Mouse (Mus musculus): ENCODE measurements around the gene Hspg2. TPM values are rescaled to one million over a fixed set of nuclear protein-coding genes. Genes with fewer than 3 reads are reported as not detected.

Hspg2 gene
- 2.0 to 2.4 TPM (median 2.1 TPM) in 4 replicates for total RNA-seq (2023)

DNA sequence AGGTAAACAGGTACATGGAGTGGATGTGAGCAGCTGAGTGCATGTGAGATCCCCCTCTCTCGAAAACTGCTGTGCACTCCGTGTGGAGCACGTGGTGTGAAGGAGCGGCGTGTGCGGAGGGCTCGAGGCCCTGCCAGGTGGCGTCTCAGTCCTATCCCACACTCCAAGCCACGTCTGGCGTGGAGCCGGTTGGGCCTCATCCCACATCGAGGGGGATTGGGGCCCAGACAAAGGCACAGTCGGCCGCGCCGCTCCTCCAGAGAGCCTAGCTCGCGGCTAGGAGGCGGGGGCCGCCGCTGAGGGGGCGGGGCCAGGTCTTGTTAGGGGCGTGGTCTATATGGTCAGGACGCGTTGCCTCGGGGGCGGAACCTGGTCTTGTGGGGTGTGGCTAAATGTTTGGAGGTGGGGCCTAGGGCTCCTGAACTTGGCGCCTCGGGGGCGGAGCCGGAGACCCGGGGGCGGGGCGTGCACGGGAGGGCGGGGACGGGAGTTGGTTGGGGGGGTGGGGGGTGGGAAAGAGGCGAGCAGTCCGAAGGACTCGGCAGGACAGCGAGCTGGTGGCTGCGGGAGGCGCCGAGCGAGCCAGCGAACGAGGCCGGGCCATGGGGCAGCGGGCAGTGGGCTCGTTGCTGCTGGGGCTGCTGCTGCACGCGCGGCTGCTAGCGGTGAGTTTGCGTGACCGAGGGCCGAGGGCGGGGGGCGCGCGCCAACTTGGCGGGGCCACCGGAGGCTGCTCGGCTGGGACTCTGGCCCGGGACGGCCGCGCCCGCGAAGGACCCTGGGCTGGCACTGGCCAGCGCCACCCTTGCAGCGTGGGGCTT, at the start of gene Hspg2:
Hspg2 (plus strand) TSS at position 510 of the 821 bp plus-strand sequence.

GRCm38 (mm10) chr4:137430502-137430901, 38.1 kb upstream of the Hspg2 start, which contains the start of gene Cela3b:
Cela3b (minus strand) TSS chr4:137430540.

GRCm38 (mm10) chr4:137453234-137453767, 15.3 kb upstream of the Hspg2 start, which contains the start of gene 1700013G24Rik:
1700013G24Rik (plus strand) TSS chr4:137453284.

DNA sequence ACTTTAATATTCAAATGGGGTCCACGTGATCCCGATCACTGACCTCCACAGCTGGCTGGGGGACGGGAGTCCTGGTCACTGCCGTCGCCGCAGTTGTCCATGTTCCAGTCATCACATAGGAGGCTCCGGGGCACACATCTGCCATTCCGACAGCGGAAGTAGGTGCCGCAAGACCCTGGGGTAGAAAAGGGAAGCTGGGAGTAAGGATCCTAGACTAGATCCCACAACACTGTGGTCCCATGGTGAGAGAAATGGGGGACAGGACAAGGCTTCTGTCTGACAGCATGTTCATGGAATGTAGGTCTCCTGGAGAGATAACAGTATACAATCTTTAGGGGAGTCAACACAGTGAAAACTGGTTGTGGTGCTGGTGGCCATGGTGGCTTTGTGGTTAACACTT, 105.9 kb downstream of the Hspg2 start, which contains the start of gene Ldlrad2:
Ldlrad2 (minus strand) TSS at position 101 of the 400 bp plus-strand sequence.

DNA sequence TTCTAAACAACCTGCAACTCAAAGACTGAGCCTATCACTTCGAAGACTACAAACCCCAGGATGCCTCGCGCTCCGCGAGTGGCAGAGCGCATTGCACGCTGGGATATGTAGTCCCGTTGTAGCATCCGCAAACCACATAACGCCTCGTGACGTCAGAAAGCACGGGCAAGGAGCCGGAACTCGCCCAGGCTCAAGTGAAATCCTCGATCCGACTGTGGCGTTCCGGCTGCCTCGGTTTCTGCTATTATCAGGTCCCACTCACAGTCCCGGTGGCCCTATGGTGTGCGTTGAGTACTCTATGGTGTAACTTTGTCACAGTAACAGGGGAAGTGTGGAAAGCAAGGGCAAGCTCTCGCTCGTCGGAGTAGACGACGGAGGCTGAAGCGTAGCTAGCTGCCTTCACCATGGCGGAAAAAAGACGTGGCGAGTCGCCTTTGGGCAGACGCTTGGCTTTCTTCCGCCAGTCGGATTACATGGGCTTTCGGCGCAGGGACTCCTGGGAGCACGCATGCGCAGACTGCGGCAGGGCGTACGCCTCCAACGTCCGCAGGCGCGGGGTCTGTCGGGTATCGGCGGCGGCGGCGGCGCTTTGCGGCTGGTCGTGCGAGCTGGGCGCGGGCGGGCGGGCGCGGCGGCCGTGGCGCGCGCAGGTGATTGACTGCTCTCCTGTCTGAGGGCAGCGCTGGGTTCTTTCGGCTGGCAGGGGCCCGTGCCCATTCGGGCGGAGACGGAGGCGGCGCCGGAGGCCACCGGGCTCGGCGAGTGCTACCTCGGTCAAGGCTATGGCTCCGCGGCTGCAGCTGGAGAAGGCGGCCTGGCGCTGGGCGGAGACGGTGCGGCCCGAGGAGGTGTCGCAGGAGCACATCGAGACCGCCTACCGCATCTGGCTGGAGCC, 125.3 kb downstream of the Hspg2 start, which contains the start of gene Usp48:
Usp48 (plus strand) TSS at position 155 of the 895 bp plus-strand sequence.

Other genes starting within 250 kb of the Hspg2 start
- 0.21 TPM in 1 of 4 replicates, not detected in the others for gene Wnt4, start 191.3 kb upstream of the Hspg2 start, total RNA-seq (2023)
- gene Cdc42, start 111.0 kb upstream of the Hspg2 start, total RNA-seq (2023), result 451 to 497 TPM (median 480 TPM) in 4 replicates
- gene Cela3a, start 59.0 kb upstream of the Hspg2 start, total RNA-seq (2023), result not detected in 4 replicates
- gene Cela3b, start 38.2 kb upstream of the Hspg2 start, total RNA-seq (2023), result not detected in 4 replicates
- gene 1700013G24Rik, start 15.5 kb upstream of the Hspg2 start, total RNA-seq (2023), result not detected in 4 replicates
- gene Ldlrad2, start 105.8 kb downstream of the Hspg2 start, total RNA-seq (2023), result not detected in 4 replicates
- gene Usp48, start 125.0 kb downstream of the Hspg2 start, total RNA-seq (2023), result 229 to 245 TPM (median 234 TPM) in 4 replicates
- 14.4 to 20.4 TPM (median 18.0 TPM) in 4 replicates for gene Rap1gap, start 196.0 kb downstream of the Hspg2 start, total RNA-seq (2023)